Mouse (Mus musculus) stomach, embryonic 15.5 days (tissue): ENCODE data around the gene C1s2. TPM values are rescaled to one million over a fixed set of nuclear protein-coding genes. Genes with fewer than 3 reads are reported as not detected.

Source experiments
- ATAC-seq: fragments of 200-750 bp; cut with Nextera tagmentation; 2 replicates; pipeline ENCODE4 v1.8.0; 2017; ENCODE audit warnings: low read depth, moderate number of reproducible peaks, moderate TSS enrichment; ENCODE audit not compliant: insufficient read depth, low FRiP score
- H3K27ac ChIP-seq: fragments of 300-500 bp; sonication (generic); 2 replicates; pipeline ENCODE4 v1.5.1; 2015; ENCODE audit warnings: mild to moderate bottlenecking, inconsistent platforms
- H3K27me3 ChIP-seq: fragments of 300-500 bp; sonication (generic); replicated peaks from 2 replicates; pipeline ENCODE4 v1.6.1; 2015; ENCODE audit warnings: inconsistent platforms
- H3K36me3 ChIP-seq: fragments of 300-500 bp; sonication (generic); 2 replicates; pipeline ENCODE4 v1.6.1; 2015; ENCODE audit warnings: inconsistent platforms
- H3K4me1 ChIP-seq: fragments of 300-500 bp; sonication (generic); 2 replicates; pipeline ENCODE4 v1.6.1; 2015; ENCODE audit warnings: inconsistent platforms
- H3K4me2 ChIP-seq: fragments of 300-500 bp; sonication (generic); 2 replicates; pipeline ENCODE4 v1.6.1; 2015; ENCODE audit warnings: mild to moderate bottlenecking, inconsistent platforms
- H3K4me3 ChIP-seq: fragments of 300-500 bp; sonication (generic); replicated peaks from 2 replicates; pipeline ENCODE4 v1.5.1; 2015; ENCODE audit warnings: inconsistent platforms
- H3K9ac ChIP-seq: fragments of 300-500 bp; sonication (generic); 2 replicates; pipeline ENCODE4 v1.6.1; 2015; ENCODE audit warnings: inconsistent platforms
- H3K9me3 ChIP-seq: fragments of 300-500 bp; sonication (generic); 2 replicates; pipeline ENCODE4 v1.6.1; 2016; ENCODE audit warnings: inconsistent platforms
- WGBS: fragments of 180-500 bp; shearing (Covaris S2); methylation state at CpG from one replicate; pipeline ENCODE4 v1.1.7; 2015; 5-methylcytosine and 5-hydroxymethylcytosine counted together
- polyA plus RNA-seq: library from polyadenylated mRNA; unstranded; fragments of >200 nt; fragmentation: Nextera tagmentation; extraction: Ambion mirVana; gene quantifications from 2 replicates; pipeline ENCODE4 v1.2.1, GENCODE M21; 2015

The C1s2 gene
- polyA plus RNA-seq, 1 experiment from 2014 or later: 0.06 TPM

DNA sequence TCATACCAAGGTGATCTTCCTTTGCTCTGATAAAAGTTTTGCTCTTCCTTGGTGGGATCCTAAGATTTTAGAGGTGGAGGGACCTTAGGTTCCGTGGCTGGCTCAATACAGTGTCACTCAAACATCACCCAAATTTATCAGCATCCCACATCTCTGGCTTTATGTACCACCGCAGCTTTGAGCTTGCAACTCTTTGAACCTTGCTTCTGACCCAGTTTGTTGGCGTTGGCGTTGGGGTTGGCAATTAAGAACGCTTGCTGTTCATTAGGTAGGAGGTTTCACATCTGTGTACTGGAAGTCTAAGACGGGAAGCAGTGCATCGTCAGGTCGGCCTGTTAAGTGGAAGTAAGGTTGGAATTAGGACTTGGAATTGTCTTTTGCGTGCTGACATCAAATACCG is 29.1 kb upstream of the C1s2 start:
- ATAC-seq: no peak
- no peak overlapping the region for H3K27ac ChIP-seq
- no peaks in the 10 kb centered on the region for H3K9me3 ChIP-seq
- no peak overlapping the region for H3K4me2 ChIP-seq
- H3K27me3 ChIP-seq: no peaks in the 10 kb centered on the region
- H3K36me3 ChIP-seq: no peaks in the 10 kb centered on the region; the same call in 1 of the 2 replicates
- no peak overlapping the region for H3K4me3 ChIP-seq
- H3K4me1 ChIP-seq: peaks cover 8% of the 10 kb centered on the region; the same call in 1 of the 2 replicates
- H3K9ac ChIP-seq: no peak overlapping the region
- whole genome bisulfite sequencing: 93% methylated on average over 10 of the region's 10 CpGs

DNA sequence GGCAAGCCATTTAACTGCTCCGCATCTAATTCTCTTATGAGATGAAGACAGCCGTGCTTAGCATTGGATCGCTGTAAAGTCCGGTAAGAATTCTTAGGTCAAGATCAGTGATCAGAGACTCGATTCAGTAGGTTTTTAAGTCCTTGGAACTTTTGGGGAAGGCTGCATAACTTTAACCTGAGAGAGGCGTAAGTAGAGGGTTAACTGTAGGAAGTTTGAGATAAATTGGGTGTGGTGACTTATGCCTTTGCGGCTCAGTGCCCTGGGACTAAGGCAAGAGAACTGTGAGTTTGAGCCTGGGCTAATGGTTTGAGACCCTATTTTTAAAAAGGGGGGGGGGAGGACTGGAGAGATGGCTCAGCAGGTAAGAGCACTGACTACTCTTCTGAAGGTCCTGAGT is 28.4 kb upstream of the C1s2 start:
- Histone ChIP-seq H3K4me2 (peak overlapping the region; percentile 73), H3K4me3 (peak overlapping the region; percentile 76; the same call in 1 of the 2 replicates), H3K36me3 (no peaks in the 10 kb centered on the region; the same call in 1 of the 2 replicates), H3K27ac (no peak overlapping the region), H3K27me3 (no peaks in the 10 kb centered on the region), H3K9me3 (no peaks in the 10 kb centered on the region), H3K4me1 (peaks cover 8% of the 10 kb centered on the region; the same call in 1 of the 2 replicates), H3K9ac (no peak overlapping the region)
- WGBS: 73% methylated on average over 7 of the region's 7 CpGs
- no peak for ATAC-seq

DNA sequence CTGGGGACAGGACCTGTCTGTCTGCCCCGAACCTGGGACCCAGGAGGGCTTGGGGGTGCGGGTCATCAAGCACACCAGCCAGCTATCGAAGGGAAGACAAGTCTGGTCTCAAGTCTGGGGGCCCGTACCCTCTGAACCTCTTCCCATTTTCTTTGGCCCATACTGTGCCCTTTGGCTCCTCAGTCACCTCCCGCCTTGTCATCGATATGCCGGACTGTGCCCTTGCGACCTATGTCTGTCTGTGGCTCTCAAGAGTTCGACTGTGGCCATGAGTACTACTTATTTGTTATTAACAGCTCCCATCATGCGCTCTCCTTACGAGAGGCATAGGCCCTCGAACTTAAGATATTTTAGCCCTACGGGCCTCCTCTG is 27.5 kb upstream of the C1s2 start:
- Histone ChIP-seq H3K9me3 (no peaks in the 10 kb centered on the region), H3K27me3 (no peaks in the 10 kb centered on the region), H3K36me3 (no peaks in the 10 kb centered on the region; the same call in 1 of the 2 replicates), H3K9ac (peak overlapping the region; percentile 38; the same call in 1 of the 2 replicates), H3K4me2 (peak overlapping the region; percentile 73), H3K27ac (peak overlapping the region; percentile 76), H3K4me3 (peak overlapping the region; percentile 76), H3K4me1 (peaks cover 8% of the 10 kb centered on the region; the same call in 1 of the 2 replicates)
- no peak for ATAC-seq
- WGBS: 12% methylated on average over 13 of the region's 13 CpGs

DNA sequence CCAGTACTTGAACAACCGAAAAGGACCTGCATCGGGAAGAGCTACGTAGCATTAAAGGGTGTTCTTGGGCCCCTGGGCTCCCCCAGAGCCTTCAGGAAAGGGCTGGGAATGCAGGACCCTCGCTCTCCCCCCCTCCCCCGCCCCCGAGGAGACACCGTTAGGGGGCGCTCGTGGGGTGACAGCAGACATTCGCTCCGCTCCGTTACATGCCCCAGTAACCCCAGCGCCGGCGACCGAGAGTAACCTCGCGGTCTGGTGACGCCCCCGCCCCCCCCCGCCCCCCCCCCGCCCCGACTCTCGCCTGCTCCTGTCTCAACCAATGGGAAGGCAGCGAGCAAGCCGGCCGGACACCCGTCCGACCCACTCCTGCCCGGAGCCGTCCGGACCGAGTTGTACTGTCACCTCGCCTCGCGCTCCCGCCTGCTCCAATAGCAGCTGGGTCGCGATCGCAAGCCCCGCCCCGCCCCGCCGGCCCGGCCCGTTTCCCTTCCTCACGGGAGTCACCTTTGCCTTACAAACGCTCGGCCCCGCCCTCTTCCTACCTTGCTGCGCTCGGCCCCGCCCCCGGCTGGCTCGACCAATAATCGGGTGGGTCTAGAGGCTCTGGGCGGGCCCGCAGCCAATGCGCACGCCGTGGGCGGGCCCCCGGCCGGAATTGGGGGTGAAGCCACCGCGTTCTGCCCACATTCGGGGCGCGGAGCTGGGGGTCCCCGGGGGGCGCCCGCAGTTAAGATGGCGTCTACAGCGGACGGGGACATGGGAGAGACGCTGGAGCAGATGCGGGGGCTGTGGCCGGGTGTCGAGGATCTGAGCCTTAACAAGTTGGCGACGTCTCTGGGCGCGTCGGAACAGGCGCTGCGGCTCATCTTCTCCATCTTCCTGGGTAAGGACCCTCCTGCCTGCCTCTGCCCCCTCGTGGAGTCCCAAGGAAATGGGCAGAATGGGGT is 26.9 kb upstream of the C1s2 start, which contains the start of gene Lpcat3:
TSS of gene Lpcat3 (plus strand) at position 551 of the 947 bp plus-strand sequence.
- H3K36me3 ChIP-seq: no peaks in the 10 kb centered on the region; the same call in 1 of the 2 replicates
- ATAC-seq: peak; percentile 97
- under 1% methylated on average over 76 of the region's 87 CpGs for WGBS

DNA sequence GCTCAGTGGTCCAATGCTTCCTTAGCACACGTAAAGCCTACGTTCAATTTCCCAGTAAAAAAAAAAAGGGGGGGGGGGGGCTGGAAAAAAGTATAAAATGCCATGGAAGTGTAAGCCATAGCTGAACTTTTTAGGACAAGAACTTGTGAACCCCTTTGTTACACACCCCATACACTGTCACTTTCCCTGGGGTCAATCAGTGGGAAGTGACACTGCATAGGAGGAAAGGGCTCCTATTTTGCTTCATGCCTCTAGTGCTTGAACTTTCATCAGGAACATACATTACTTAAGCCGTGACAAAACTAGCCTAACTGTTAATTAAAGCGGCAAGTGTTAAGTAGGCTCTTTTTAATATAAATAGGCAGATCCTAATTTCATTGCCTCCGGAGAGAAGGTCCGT is 26.1 kb upstream of the C1s2 start:
- Histone ChIP-seq H3K9me3 (no peaks in the 10 kb centered on the region), H3K9ac (peak overlapping the region; percentile 25; the same call in 1 of the 2 replicates), H3K4me3 (peak overlapping the region; percentile 76), H3K36me3 (no peaks in the 10 kb centered on the region; the same call in 1 of the 2 replicates), H3K4me2 (peak overlapping the region; percentile 73), H3K4me1 (peaks cover 8% of the 10 kb centered on the region; the same call in 1 of the 2 replicates), H3K27me3 (no peaks in the 10 kb centered on the region), H3K27ac (peak overlapping the region; percentile 76; the same call in 1 of the 2 replicates)
- whole genome bisulfite sequencing: 30% methylated on average over 6 of the region's 6 CpGs
- no peak for ATAC-seq

More for the DNA sequence above, 26.9 kb upstream of the C1s2 start, which contains the start of gene Lpcat3:
- Histone ChIP-seq H3K4me3 (peak within 1 kb of the TSS; percentile 76), H3K9ac (peak within 1 kb of the TSS; percentile 38; the same call in 1 of the 2 replicates), H3K9me3 (no peaks in the 10 kb centered on the region), H3K27ac (peak within 1 kb of the TSS; percentile 76), H3K27me3 (no peaks in the 10 kb centered on the region), H3K4me2 (peak within 1 kb of the TSS; percentile 73), H3K4me1 (peaks cover 8% of the 10 kb centered on the region; the same call in 1 of the 2 replicates)

DNA sequence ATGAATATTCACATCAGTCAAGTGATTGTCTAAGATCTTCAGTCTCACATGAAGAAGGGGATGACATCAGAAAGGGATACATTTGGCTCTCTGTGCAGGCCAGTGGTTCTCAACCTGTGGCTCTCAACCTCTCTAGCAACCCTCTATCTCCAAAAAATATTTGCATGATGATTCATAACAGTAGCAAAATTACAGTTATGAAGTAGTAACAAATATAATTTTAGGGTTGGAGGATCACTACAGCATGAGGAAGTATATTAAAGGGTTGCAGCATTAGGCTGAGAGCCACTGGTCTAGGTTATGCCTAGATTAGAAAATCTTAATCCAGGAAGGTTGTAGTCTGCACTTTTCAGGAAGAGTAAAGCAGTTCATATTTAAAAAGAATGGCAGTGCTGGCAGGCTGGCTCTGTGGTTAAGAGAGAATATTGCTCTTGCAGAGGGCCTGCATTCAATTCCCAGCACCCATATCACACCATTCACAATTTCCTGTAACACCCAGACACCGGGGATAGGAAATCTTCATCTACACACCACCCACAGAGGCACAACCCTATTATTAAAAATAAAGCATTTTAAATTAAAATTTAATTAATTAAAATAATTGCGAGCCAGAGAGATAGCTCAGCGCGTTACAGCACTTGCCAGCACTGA is 25.4 kb upstream of the C1s2 start:
- H3K4me1 ChIP-seq: peaks cover 8% of the 10 kb centered on the region; the same call in 1 of the 2 replicates
- no peak for ATAC-seq
- no peak overlapping the region for H3K9ac ChIP-seq
- H3K4me3 ChIP-seq: no peak overlapping the region
- H3K36me3 ChIP-seq: no peaks in the 10 kb centered on the region; the same call in 1 of the 2 replicates
- H3K27me3 ChIP-seq: no peaks in the 10 kb centered on the region
- no peak overlapping the region for H3K27ac ChIP-seq
- WGBS: 94% methylated on average over 4 of the region's 4 CpGs
- H3K9me3 ChIP-seq: no peaks in the 10 kb centered on the region
- no peak overlapping the region for H3K4me2 ChIP-seq

DNA sequence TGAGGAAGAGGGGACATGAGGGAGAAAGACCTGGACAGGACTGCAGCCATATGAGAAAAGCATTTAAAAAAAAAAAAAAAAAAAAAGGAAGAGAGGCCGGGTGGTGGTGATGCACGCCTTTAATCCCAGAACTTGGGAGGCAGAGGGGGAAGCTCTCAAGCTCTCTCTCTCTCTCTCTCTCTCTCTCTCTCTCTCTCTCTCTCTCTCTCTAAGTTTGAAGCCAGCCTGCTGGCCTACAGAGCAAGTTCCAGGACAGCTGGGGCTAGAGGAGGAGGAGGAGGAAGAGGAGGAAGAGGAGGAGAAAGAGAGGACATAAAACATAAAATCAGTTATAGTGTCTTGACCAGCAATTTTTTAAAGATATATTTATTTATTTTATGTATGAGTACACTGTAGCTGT is 22.2 kb upstream of the C1s2 start:
- Histone ChIP-seq H3K4me3 (no peak overlapping the region), H3K36me3 (no peaks in the 10 kb centered on the region), H3K9ac (no peak overlapping the region), H3K4me1 (peaks cover 4% of the 10 kb centered on the region; the same call in 1 of the 2 replicates), H3K4me2 (no peak overlapping the region), H3K27ac (no peak overlapping the region), H3K27me3 (no peaks in the 10 kb centered on the region), H3K9me3 (no peaks in the 10 kb centered on the region)
- WGBS: 59% methylated on average over 2 of the region's 2 CpGs
- ATAC-seq: no peak

DNA sequence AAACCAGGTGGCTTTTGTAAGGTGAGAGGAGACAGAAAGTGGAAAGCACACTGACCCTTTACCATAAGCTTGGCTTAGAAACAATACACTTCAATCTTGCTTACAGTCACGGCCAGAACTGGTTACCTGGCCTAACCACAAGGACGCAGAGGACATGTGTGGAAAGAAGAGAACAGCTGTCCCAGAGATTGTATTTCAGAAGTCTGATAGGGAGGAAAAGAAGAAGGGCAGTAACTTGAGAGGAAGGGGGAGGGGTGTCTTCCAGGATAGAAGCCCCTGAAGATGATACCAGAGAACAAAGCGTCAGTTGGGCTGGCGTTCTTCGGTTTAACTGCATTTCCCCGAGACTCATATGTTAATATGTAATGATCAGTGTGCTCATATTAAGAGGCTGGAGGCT is 20.0 kb upstream of the C1s2 start:
- Histone ChIP-seq H3K9ac (no peak overlapping the region), H3K9me3 (no peaks in the 10 kb centered on the region), H3K4me2 (no peak overlapping the region), H3K27ac (no peak overlapping the region), H3K4me1 (no peaks in the 10 kb centered on the region), H3K36me3 (no peaks in the 10 kb centered on the region), H3K27me3 (no peaks in the 10 kb centered on the region), H3K4me3 (no peak overlapping the region)
- ATAC-seq: no peak
- WGBS: 36% methylated on average over 6 of the region's 6 CpGs

DNA sequence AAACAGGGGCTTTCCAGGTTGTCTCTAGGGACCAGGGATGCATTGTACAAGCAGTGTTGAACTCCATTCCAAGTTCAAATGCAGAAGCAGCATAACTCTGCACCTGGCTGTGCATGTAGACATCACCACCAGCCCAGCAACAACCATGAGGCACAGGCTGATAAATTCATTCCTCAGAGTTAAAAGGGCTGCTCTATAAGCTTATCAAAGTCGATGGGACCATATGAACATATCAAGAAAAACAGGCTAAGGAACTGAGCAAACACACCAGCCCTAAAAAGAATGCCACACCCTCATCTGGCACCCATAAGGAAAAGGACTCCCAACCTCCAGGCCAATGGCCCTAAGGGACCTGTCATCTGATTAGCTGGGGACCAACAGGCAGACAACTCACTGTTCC is 10.5 kb upstream of the C1s2 start:
- Histone ChIP-seq H3K4me3 (no peak overlapping the region), H3K27me3 (no peaks in the 10 kb centered on the region), H3K4me2 (no peak overlapping the region), H3K4me1 (no peaks in the 10 kb centered on the region), H3K27ac (no peak overlapping the region), H3K9me3 (no peaks in the 10 kb centered on the region), H3K9ac (no peak overlapping the region), H3K36me3 (no peaks in the 10 kb centered on the region)
- peak; percentile 73; the same call in 1 of the 2 replicates for ATAC-seq
- WGBS: 71% methylated on average over 1 of the region's 1 CpGs

DNA sequence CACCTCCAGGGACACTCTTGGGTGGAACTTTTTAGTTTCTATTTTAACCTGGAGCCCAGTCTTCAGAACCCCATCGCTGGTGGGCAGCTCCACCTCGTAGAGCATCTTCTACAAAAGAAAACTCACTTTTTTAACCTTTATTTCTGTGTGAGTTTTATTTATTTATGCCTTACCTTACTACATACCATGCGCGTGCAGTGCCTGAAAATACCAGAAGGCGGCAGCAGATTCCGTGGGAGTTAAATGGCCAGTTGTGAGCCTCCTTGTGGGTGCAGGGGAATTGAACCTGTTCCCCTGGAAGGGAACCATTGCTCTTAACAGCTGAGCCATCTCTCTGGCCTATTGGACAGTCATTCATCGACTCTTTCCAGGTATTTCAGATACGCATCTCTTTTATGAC is 5.1 kb upstream of the C1s2 start:
- Histone ChIP-seq H3K27me3 (no peaks in the 10 kb centered on the region), H3K27ac (no peak overlapping the region), H3K9ac (no peak overlapping the region), H3K9me3 (no peaks in the 10 kb centered on the region), H3K36me3 (no peaks in the 10 kb centered on the region), H3K4me2 (no peak overlapping the region), H3K4me1 (no peaks in the 10 kb centered on the region), H3K4me3 (no peak overlapping the region)
- no peak for ATAC-seq
- WGBS: 41% methylated on average over 8 of the region's 8 CpGs

DNA sequence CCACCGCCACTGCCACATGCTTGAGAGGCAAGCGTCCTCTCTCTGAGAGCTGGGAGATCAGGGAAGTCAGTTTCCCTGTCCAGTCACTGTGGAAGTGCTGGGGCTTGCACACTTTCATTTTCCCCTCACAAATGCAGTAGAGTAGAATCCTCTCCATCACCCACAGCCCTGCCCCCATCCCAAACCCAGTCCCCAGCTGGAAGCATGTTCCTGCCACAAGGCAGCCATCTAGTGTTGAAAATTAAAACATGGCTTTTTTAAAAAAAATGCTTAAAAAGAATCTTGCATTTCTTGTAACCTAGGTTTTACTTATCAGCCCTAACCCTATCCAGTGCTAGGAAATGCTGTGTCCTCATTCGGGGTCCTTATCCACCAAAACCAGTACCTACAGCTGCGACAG is 4.2 kb upstream of the C1s2 start:
- WGBS: 78% methylated on average over 4 of the region's 4 CpGs
- Histone ChIP-seq H3K4me3 (no peak overlapping the region), H3K9me3 (no peaks in the 10 kb centered on the region), H3K27ac (no peak overlapping the region), H3K36me3 (no peaks in the 10 kb centered on the region), H3K4me2 (no peak overlapping the region), H3K27me3 (no peaks in the 10 kb centered on the region), H3K4me1 (no peaks in the 10 kb centered on the region), H3K9ac (no peak overlapping the region)
- ATAC-seq: no peak
